Mouse (Mus musculus): ENCODE data around the gene Ppp1r9a. TPM values are rescaled to one million over a fixed set of nuclear protein-coding genes. Genes with fewer than 3 reads are reported as not detected.
"Not testable (repeated sequence)": the region's sequence is repeated elsewhere in the genome, so short reads cannot be mapped to it uniquely, and the experiment has no call there.

The Ppp1r9a gene
- polyA plus RNA-seq, 2 experiments = 18.9 to 33.8 TPM

- no peak overlapping the region for H3K27ac ChIP-seq (replicated peaks; ENCODE audit: low read depth, low read length)
- DNase-seq (ENCODE audit: low spot score) (no peak), ATAC-seq (ENCODE audit: low FRiP score, low read depth) (no peak)
- 46% methylated on average over 10 of the region's 10 CpGs for WGBS
- H3K4me1 ChIP-seq (ENCODE audit: control insufficient read depth, insufficient read depth, low read length) = peaks cover 8% of the 10 kb centered on the region
- H3K4me2 ChIP-seq (replicated peaks; ENCODE audit: low read depth, low read length, severe bottlenecking) = no peak overlapping the region
- H3K27me3 ChIP-seq (ENCODE audit: control insufficient read depth, insufficient read depth, low read length) = no peaks in the 10 kb centered on the region
- no peaks in the 10 kb centered on the region for H3K9me3 ChIP-seq (ENCODE audit: control insufficient read depth, low read length)
- TF ChIP-seq POLR2A (IDR thresholded peaks at IDR 0.05; ENCODE audit: borderline replicate concordance, extremely low read depth, insufficient read depth, insufficient read length) = no peak
- H3K9ac ChIP-seq (ENCODE audit: low read depth, low read length, severe bottlenecking) = no peak overlapping the region
- H3K4me3 ChIP-seq (replicated peaks; ENCODE audit: low read length) = no peak overlapping the region
- H3K36me3 ChIP-seq (ENCODE audit: control insufficient read depth, insufficient read depth, low read length) = no peaks in the 10 kb centered on the region
Observed at GRCm38 (mm10) chr6:4910042-4910634, 7.4 kb downstream of the Ppp1r9a start.

GRCm38 (mm10) chr6:4918470-4918869 is 15.8 kb downstream of the Ppp1r9a start:
- Histone ChIP-seq H3K4me1 (ENCODE audit: control insufficient read depth, insufficient read depth, low read length) (no peaks in the 10 kb centered on the region), H3K4me2 (replicated peaks; ENCODE audit: low read depth, low read length, severe bottlenecking) (no peak overlapping the region), H3K27me3 (ENCODE audit: control insufficient read depth, insufficient read depth, low read length) (no peaks in the 10 kb centered on the region), H3K4me3 (replicated peaks; ENCODE audit: low read length) (no peak overlapping the region), H3K36me3 (ENCODE audit: control insufficient read depth, insufficient read depth, low read length) (peaks cover 4% of the 10 kb centered on the region; the same call in 1 of the 2 replicates), H3K9me3 (ENCODE audit: control insufficient read depth, low read length) (no peaks in the 10 kb centered on the region), H3K9ac (ENCODE audit: low read depth, low read length, severe bottlenecking) (no peak overlapping the region), H3K27ac (replicated peaks; ENCODE audit: low read depth, low read length) (no peak overlapping the region)
- TF ChIP-seq POLR2A (IDR thresholded peaks at IDR 0.05; ENCODE audit: borderline replicate concordance, extremely low read depth, insufficient read depth, insufficient read length) = no peak
- no peak for ATAC-seq (ENCODE audit: low FRiP score, low read depth)
- WGBS = 77% methylated on average over 5 of the region's 5 CpGs
- DNase-seq (ENCODE audit: low spot score) = no peak

GRCm38 (mm10) chr6:4923791-4924190 is 21.1 kb downstream of the Ppp1r9a start:
- not testable (repeated sequence) for H3K9ac ChIP-seq (ENCODE audit: low read depth, low read length, severe bottlenecking); DNase-seq (ENCODE audit: low spot score); H3K36me3 ChIP-seq (ENCODE audit: control insufficient read depth, insufficient read depth, low read length); H3K4me3 ChIP-seq (replicated peaks; ENCODE audit: low read length); H3K27me3 ChIP-seq (ENCODE audit: control insufficient read depth, insufficient read depth, low read length); H3K9me3 ChIP-seq (ENCODE audit: control insufficient read depth, low read length); H3K4me2 ChIP-seq (replicated peaks; ENCODE audit: low read depth, low read length, severe bottlenecking); H3K27ac ChIP-seq (replicated peaks; ENCODE audit: low read depth, low read length); ATAC-seq (ENCODE audit: low FRiP score, low read depth); H3K4me1 ChIP-seq (ENCODE audit: control insufficient read depth, insufficient read depth, low read length)

DNA sequence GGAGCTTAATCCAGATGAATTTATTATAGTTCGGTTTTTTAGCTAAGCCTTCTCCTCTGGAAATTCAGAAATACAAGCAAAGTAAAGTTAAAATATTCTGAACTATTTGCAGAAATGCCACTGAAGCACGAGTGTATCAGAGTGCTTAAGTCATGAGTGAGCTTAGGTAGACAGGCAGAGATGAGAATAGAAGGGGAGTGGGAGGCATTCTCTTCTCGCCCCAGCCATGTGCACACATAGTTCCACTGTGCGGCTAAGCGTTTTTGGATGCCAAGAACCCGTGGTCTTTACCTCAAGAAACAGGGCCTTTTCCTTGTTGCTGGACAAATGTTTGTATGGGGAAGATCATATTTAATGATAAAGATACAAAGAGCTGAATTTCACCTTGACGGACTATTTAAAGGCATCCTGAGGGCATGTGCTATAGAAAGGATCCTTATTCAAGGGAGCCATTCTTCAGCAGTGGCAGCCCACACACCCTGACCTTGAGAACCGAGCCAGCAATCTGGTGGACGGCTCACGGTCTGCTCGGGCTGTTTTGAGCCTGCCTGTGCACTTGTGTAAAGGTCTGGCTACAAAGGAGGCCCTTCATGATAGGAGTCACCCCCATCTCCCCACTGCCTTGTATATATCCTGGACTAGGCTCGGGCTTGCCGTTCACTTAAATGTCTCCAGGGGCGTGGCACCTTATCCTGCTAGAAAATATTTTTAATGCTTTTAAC is 23.4 kb downstream of the Ppp1r9a start:
- Histone ChIP-seq H3K4me3 (replicated peaks; ENCODE audit: low read length) (no peak overlapping the region), H3K9ac (ENCODE audit: low read depth, low read length, severe bottlenecking) (no peak overlapping the region), H3K4me1 (ENCODE audit: control insufficient read depth, insufficient read depth, low read length) (no peaks in the 10 kb centered on the region), H3K27me3 (ENCODE audit: control insufficient read depth, insufficient read depth, low read length) (no peaks in the 10 kb centered on the region), H3K4me2 (replicated peaks; ENCODE audit: low read depth, low read length, severe bottlenecking) (no peak overlapping the region), H3K36me3 (ENCODE audit: control insufficient read depth, insufficient read depth, low read length) (no peaks in the 10 kb centered on the region), H3K9me3 (ENCODE audit: control insufficient read depth, low read length) (no peaks in the 10 kb centered on the region), H3K27ac (replicated peaks; ENCODE audit: low read depth, low read length) (no peak overlapping the region)
- ATAC-seq (ENCODE audit: low FRiP score, low read depth) (no peak), DNase-seq (ENCODE audit: low spot score) (no peak)
- TF ChIP-seq POLR2A (IDR thresholded peaks at IDR 0.05; ENCODE audit: borderline replicate concordance, extremely low read depth, insufficient read depth, insufficient read length) = no peak
- WGBS = 71% methylated on average over 14 of the region's 14 CpGs

DNA sequence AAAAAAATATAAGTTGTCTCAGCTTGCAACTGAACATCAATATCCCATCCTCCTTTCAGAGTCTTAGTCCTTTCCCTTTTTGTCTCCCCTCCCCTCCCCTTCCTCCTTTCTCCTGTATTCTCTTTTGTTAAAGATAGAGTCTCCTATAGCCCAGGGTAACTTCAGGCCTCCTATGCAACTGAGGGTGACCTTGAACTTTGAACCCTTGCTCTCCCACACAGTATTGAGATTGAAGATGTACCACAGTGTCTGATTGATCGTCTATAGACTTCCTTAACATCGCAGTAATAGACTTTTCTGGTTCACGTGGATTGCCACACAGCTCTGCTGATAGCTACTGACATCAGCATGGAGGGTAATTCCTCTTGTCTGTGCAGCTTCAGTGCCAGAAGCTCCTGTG is 27.6 kb downstream of the Ppp1r9a start:
- Histone ChIP-seq H3K4me1 (ENCODE audit: control insufficient read depth, insufficient read depth, low read length) (no peaks in the 10 kb centered on the region), H3K4me3 (replicated peaks; ENCODE audit: low read length) (no peak overlapping the region), H3K27ac (replicated peaks; ENCODE audit: low read depth, low read length) (no peak overlapping the region), H3K4me2 (replicated peaks; ENCODE audit: low read depth, low read length, severe bottlenecking) (no peak overlapping the region), H3K36me3 (ENCODE audit: control insufficient read depth, insufficient read depth, low read length) (no peaks in the 10 kb centered on the region; the same call in 1 of the 2 replicates), H3K9me3 (ENCODE audit: control insufficient read depth, low read length) (no peaks in the 10 kb centered on the region), H3K27me3 (ENCODE audit: control insufficient read depth, insufficient read depth, low read length) (no peaks in the 10 kb centered on the region), H3K9ac (ENCODE audit: low read depth, low read length, severe bottlenecking) (no peak overlapping the region)
- ATAC-seq (ENCODE audit: low FRiP score, low read depth) (no peak), DNase-seq (ENCODE audit: low spot score) (no peak)
- TF ChIP-seq POLR2A (IDR thresholded peaks at IDR 0.05; ENCODE audit: borderline replicate concordance, extremely low read depth, insufficient read depth, insufficient read length) = no peak
- WGBS = 90% methylated on average over 3 of the region's 3 CpGs
